Mouse (Mus musculus): ENCODE results near the gene Xylt2. TPM values are rescaled to one million over a fixed set of nuclear protein-coding genes. Genes with fewer than 3 reads are reported as not detected.

The Xylt2 gene
- total and polyA plus RNA-seq, 3 experiments = 10.1 to 20.2 (median 16.3) TPM

GRCm38 (mm10) chr11:94661344-94661743 is 16.0 kb downstream of the Xylt2 start:
- Histone ChIP-seq H3K27ac (ENCODE audit: insufficient read depth, low read depth) (no peak overlapping the region), H3K9ac (ENCODE audit: insufficient read depth, low read depth) (no peak overlapping the region), H3K79me2 (replicated peaks; ENCODE audit: control insufficient read depth, extremely low read depth, insufficient read depth, poor library complexity, severe bottlenecking) (no peaks in the 10 kb centered on the region), H3K4me1 (ENCODE audit: control insufficient read depth in 1 of 2, insufficient read depth in 2 of 2) (no peaks in the 10 kb centered on the region), H3K4me2 (ENCODE audit: insufficient read depth, low read depth, poor library complexity, severe bottlenecking) (no peak overlapping the region), H3K36me3 (replicated peaks in 1 of 2; ENCODE audit: control insufficient read depth in 1 of 2, insufficient read depth in 1 of 2, low read length in 1 of 2) (peaks cover 72 to 92% of the 10 kb centered on the region in 2 experiments), H3K27me3 (replicated peaks) (no peaks in the 10 kb centered on the region), H3K4me3 (replicated peaks in 1 of 3; ENCODE audit: low read depth in 2 of 3, low read length in 2 of 3, poor library complexity in 1 of 3) (no peak overlapping the region), H3K9me3 (replicated peaks; ENCODE audit: low read length) (no peaks in the 10 kb centered on the region)
- DNase-seq (ENCODE audit: extremely low read depth) = no peak
- dilution Hi-C loops (cut with MboI; ENCODE audit: extremely low pct_ligation_motif_present, extremely low pct_unique_long_range_greater_than_20kb, low sequenced_read_pairs) = no loop called here
- in situ Hi-C loops (cut with MboI; ENCODE audit: low pct_ligation_motif_present, low pct_unique_long_range_greater_than_20kb, low sequenced_read_pairs) = no loop called here
- TF ChIP-seq ZC3H11A (IDR thresholded peaks at IDR 0.05; ENCODE audit: low read depth, low read length) = no peak
- TF ChIP-seq POLR2AphosphoS2 (IDR thresholded peaks at IDR 0.05; ENCODE audit: low read depth, low read length) = no peak
- no peak for TF ChIP-seq PAX5 (IDR thresholded peaks at IDR 0.05; ENCODE audit: low read length)
- TF ChIP-seq CHD1 (IDR thresholded peaks at IDR 0.05; ENCODE audit: low read depth, low read length) = no peak
- TF ChIP-seq JUND (conservative IDR thresholded peaks at IDR 0.05; ENCODE audit: low read depth, low read length) = no peak
- no peak for TF ChIP-seq MYC (IDR thresholded peaks at IDR 0.05; ENCODE audit: low read depth, low read length)
- peak; percentile 14; the same call in 1 of the 2 replicates for TF ChIP-seq SMC3 (IDR thresholded peaks at IDR 0.05; ENCODE audit: low read depth, low read length)
- TF ChIP-seq HCFC1 (IDR thresholded peaks at IDR 0.05; ENCODE audit: low read depth, low read length) = no peak
- TF ChIP-seq CTCF (conservative IDR thresholded peaks at IDR 0.05 in 1 of 2, IDR thresholded peaks at IDR 0.05 in 1 of 2; ENCODE audit: low read depth in 2 of 2, low read length in 2 of 2) = peak in 1 of 2 experiments; percentile 10; a peak in 1 of 4 replicates
- peak; percentile 14 for TF ChIP-seq RAD21 (IDR thresholded peaks at IDR 0.05; ENCODE audit: low read depth, low read length)
- no peak for TF ChIP-seq USF2 (conservative IDR thresholded peaks at IDR 0.05; ENCODE audit: low read depth, low read length)

- Histone ChIP-seq H3K27ac (ENCODE audit: insufficient read depth, low read depth) (peak within 1 kb of the TSS; percentile 90), H3K27me3 (replicated peaks) (no peaks in the 10 kb centered on the region), H3K79me2 (replicated peaks; ENCODE audit: control insufficient read depth, extremely low read depth, insufficient read depth, poor library complexity, severe bottlenecking) (peaks cover 23% of the 10 kb centered on the region), H3K4me3 (replicated peaks in 1 of 3; ENCODE audit: low read depth in 2 of 3, low read length in 2 of 3, poor library complexity in 1 of 3) (peak within 1 kb of the TSS; percentile 62 to 83 (median 77)), H3K4me2 (ENCODE audit: insufficient read depth, low read depth, poor library complexity, severe bottlenecking) (peak within 1 kb of the TSS; percentile 90), H3K36me3 (replicated peaks in 1 of 2; ENCODE audit: control insufficient read depth in 1 of 2, insufficient read depth in 1 of 2, low read length in 1 of 2) (peaks cover 41 to 70% of the 10 kb centered on the region in 2 experiments), H3K9ac (ENCODE audit: insufficient read depth, low read depth) (peak within 1 kb of the TSS; percentile 69), H3K9me3 (replicated peaks; ENCODE audit: low read length) (no peaks in the 10 kb centered on the region), H3K4me1 (ENCODE audit: control insufficient read depth in 1 of 2, insufficient read depth in 2 of 2) (peaks cover 6 to 24% of the 10 kb centered on the region in 2 experiments)
- in situ Hi-C loops (cut with MboI; ENCODE audit: low pct_ligation_motif_present, low pct_unique_long_range_greater_than_20kb, low sequenced_read_pairs) (loop anchor here (5.0 kb wide), 1 partner anchor 63 kb away; no protein-coding TSS in a partner anchor), dilution Hi-C loops (cut with MboI; ENCODE audit: extremely low pct_ligation_motif_present, extremely low pct_unique_long_range_greater_than_20kb, low sequenced_read_pairs) (no loop called here)
- DNase-seq (ENCODE audit: extremely low read depth) = peak; percentile 91
- TF ChIP-seq HCFC1 (IDR thresholded peaks at IDR 0.05; ENCODE audit: low read depth, low read length) = peak; percentile 93
- TF ChIP-seq KAT2A (IDR thresholded peaks at IDR 0.05; ENCODE audit: insufficient replicate concordance, low read length) = peak; percentile 97
- TF ChIP-seq CHD2 (IDR thresholded peaks at IDR 0.05; ENCODE audit: low read length) = peak; percentile 95
- TF ChIP-seq ZMIZ1 (IDR thresholded peaks at IDR 0.05; ENCODE audit: low read depth, low read length) = peak; percentile 86
- TF ChIP-seq IRF4 (IDR thresholded peaks at IDR 0.05; ENCODE audit: low read depth, low read length) = peak; percentile 74
- TF ChIP-seq MAX (IDR thresholded peaks at IDR 0.05; ENCODE audit: low read length) = peak; percentile 96
- TF ChIP-seq SIN3A (IDR thresholded peaks at IDR 0.05; ENCODE audit: low read length) = peak; percentile 100
- TF ChIP-seq MAZ (IDR thresholded peaks at IDR 0.05; ENCODE audit: low read depth, low read length) = peak; percentile 41; the same call in 1 of the 2 replicates
- TF ChIP-seq ZKSCAN1 (IDR thresholded peaks at IDR 0.05; ENCODE audit: borderline replicate concordance, low read depth, low read length) = no peak; the same call in 1 of the 2 replicates
- peak; percentile 98 for TF ChIP-seq ELF1 (IDR thresholded peaks at IDR 0.05; ENCODE audit: low read depth, low read length)
- peak; percentile 77 for TF ChIP-seq MYC (IDR thresholded peaks at IDR 0.05; ENCODE audit: low read depth, low read length)
- TF ChIP-seq POLR2AphosphoS2 (IDR thresholded peaks at IDR 0.05; ENCODE audit: low read depth, low read length) = peak; percentile 94
- TF ChIP-seq EP300 (IDR thresholded peaks at IDR 0.05; ENCODE audit: low read length) = peak; percentile 31; the same call in 1 of the 2 replicates
- no peak for TF ChIP-seq JUN (IDR thresholded peaks at IDR 0.05; ENCODE audit: insufficient read depth, low read depth, low read length)
- peak; percentile 22; the same call in 1 of the 2 replicates for TF ChIP-seq JUND (conservative IDR thresholded peaks at IDR 0.05; ENCODE audit: low read depth, low read length)
- 0 out of 2 replicates have a peak, but pooled peaks have one; percentile 9 for TF ChIP-seq MAFK (IDR thresholded peaks at IDR 0.05; ENCODE audit: insufficient replicate concordance, low read length)
- no peak for TF ChIP-seq UBTF (IDR thresholded peaks at IDR 0.05; ENCODE audit: low read depth, low read length)
- TF ChIP-seq BHLHE40 (IDR thresholded peaks at IDR 0.05; ENCODE audit: low read depth, low read length) = peak; percentile 96
- peak; percentile 97 for TF ChIP-seq NELFE (IDR thresholded peaks at IDR 0.05; ENCODE audit: low read depth, low read length)
- peak; percentile 43; the same call in 1 of the 2 replicates for TF ChIP-seq ETS1 (conservative IDR thresholded peaks at IDR 0.05; ENCODE audit: low read depth, low read length)
- TF ChIP-seq GABPA (IDR thresholded peaks at IDR 0.05; ENCODE audit: insufficient replicate concordance, low read depth, low read length) = no peak; the same call in 1 of the 2 replicates
- peak; percentile 28; the same call in 1 of the 2 replicates for TF ChIP-seq TBP (conservative IDR thresholded peaks at IDR 0.05; ENCODE audit: low read depth, low read length)
- no peak for TF ChIP-seq SMC3 (IDR thresholded peaks at IDR 0.05; ENCODE audit: low read depth, low read length)
- peak; percentile 98 for TF ChIP-seq USF1 (IDR thresholded peaks at IDR 0.05; ENCODE audit: low read depth, low read length)
Observed at GRCm38 (mm10) chr11:94653663-94654436, 23.5 kb downstream of the Xylt2 start, which contains the start of the genes Mrpl27 and Eme1. Mrpl27 (plus strand) TSS chr11:94653767. Eme1 (minus strand) TSS chr11:94653964.
